In the genomic region with DNA sequence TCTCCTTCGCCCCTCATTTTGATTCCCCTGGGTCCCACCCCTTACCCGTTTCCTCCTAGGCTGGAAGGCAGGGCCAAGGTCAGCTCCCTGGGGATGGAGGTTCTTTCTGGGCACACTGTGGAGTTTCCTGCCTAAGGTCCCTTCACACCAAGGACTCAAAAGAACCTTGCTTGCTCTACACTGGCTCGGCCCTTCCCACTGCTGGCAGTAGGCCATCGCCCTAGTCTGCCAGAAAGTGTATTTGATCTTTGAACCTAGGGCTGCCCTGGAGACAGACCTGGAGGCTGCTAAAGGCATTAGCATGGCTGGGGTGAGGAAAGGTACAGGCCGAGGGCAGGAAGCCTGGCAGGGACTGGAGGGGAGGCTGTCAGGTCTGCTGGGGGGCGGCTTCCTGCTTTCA, we compare ENCODE assay signal across 14 mouse cellular contexts.
A peak's percentile ranks its signal among the peaks of the same experiment; 100 is the strongest.
DNase-seq lines count a peak whose midpoint lies in the region; ATAC-seq and TF ChIP-seq lines count a peak whose summit lies in the region.
"Had no signal": no experiment of that assay in that cellular context is flagged by ENCODE, and none has a peak within 500 bp of the region (broad histone marks: within the 10 kb centered on the region; RNA-seq: fewer than 3 reads in every experiment).

No protein-coding gene starts in this region.

- no peaks in the 10 kb centered on the region for H3K9me3 ChIP-seq in heart, postnatal 0 days (replicated peaks; ENCODE audit: control insufficient read depth, low read length)
- H3K9me3 ChIP-seq in hindbrain, postnatal 0 days (ENCODE audit: low read length) = no peaks in the 10 kb centered on the region
- H3K9me3 ChIP-seq: forebrain, embryonic 15.5 days; heart, embryonic 13.5 days; limb, embryonic 15.5 days; neural tube, embryonic 12.5 days had no signal

- no peaks in the 10 kb centered on the region for H3K36me3 ChIP-seq in heart, postnatal 0 days (replicated peaks; ENCODE audit: control insufficient read depth, insufficient read depth, low read length)
- no peaks in the 10 kb centered on the region for H3K36me3 ChIP-seq in hindbrain, postnatal 0 days (ENCODE audit: insufficient read depth, low read length)
- H3K36me3 ChIP-seq: forebrain, embryonic 15.5 days; heart, embryonic 13.5 days; limb, embryonic 15.5 days; neural tube, embryonic 12.5 days had no signal

- peaks cover 14% of the 10 kb centered on the region; the same call in 1 of the 2 replicates for H3K4me1 ChIP-seq in heart, postnatal 0 days (ENCODE audit: control insufficient read depth, insufficient read depth)
- H3K4me1 ChIP-seq in hindbrain, postnatal 0 days (ENCODE audit: insufficient read depth, low read length) = no peaks in the 10 kb centered on the region; the same call in 1 of the 2 replicates

- H3K4me3 ChIP-seq in heart, postnatal 0 days (ENCODE audit: low read depth, low read length) = no peak overlapping the region
- no peak overlapping the region for H3K4me3 ChIP-seq in hindbrain, postnatal 0 days (ENCODE audit: low read length)
- H3K4me3 ChIP-seq: forebrain, embryonic 15.5 days; heart, embryonic 13.5 days; layer of hippocampus, adult 2 months; limb, embryonic 15.5 days; neural tube, embryonic 12.5 days had no signal

- intact Hi-C loops in heart, postnatal 25 days (cut with DNase I) = no loop called here

- no peak overlapping the region for H3K9ac ChIP-seq in heart, postnatal 0 days (replicated peaks; ENCODE audit: low read depth, low read length)
- H3K9ac ChIP-seq in hindbrain, postnatal 0 days (replicated peaks; ENCODE audit: low read length) = no peak overlapping the region
- H3K9ac ChIP-seq: forebrain, embryonic 15.5 days; heart, embryonic 13.5 days; limb, embryonic 15.5 days; neural tube, embryonic 12.5 days had no signal

- no peak for ATAC-seq in heart, postnatal 0 days (ENCODE audit: insufficient read depth, low read depth)
- ATAC-seq in CD4-positive, CD25-positive, alpha-beta regulatory T cell, adult 4 months = no peak
- ATAC-seq in monocyte, adult 5-6 weeks (replicated peaks; ENCODE audit: insufficient number of reproducible peaks, low FRiP score, low TSS enrichment, poor library complexity, severe bottlenecking) = no peak
- ATAC-seq in hindbrain, postnatal 0 days = no peak
- ATAC-seq: forebrain, embryonic 15.5 days had no signal

- no peak for TF ChIP-seq CTCF in heart, postnatal 0 days (IDR thresholded peaks at IDR 0.05; ENCODE audit: low read depth)
- no peak for TF ChIP-seq CTCF in hindbrain, postnatal 0 days (IDR thresholded peaks at IDR 0.05; ENCODE audit: low read depth)

- TF ChIP-seq EP300 in heart, postnatal 0 days (IDR thresholded peaks at IDR 0.05; ENCODE audit: low read depth) = no peak

- no peaks in the 10 kb centered on the region for H3K27me3 ChIP-seq in heart, postnatal 0 days (ENCODE audit: control insufficient read depth, insufficient read depth, low read length)
- no peaks in the 10 kb centered on the region for H3K27me3 ChIP-seq in hindbrain, postnatal 0 days (ENCODE audit: insufficient read depth, low read length)
- H3K27me3 ChIP-seq: forebrain, embryonic 15.5 days; limb, embryonic 15.5 days; neural tube, embryonic 12.5 days had no signal

- H3K27ac ChIP-seq in heart, postnatal 0 days (ENCODE audit: low read depth) = no peak overlapping the region
- H3K27ac ChIP-seq in hindbrain, postnatal 0 days = no peak overlapping the region
- H3K27ac ChIP-seq: forebrain, embryonic 15.5 days; heart, embryonic 13.5 days; layer of hippocampus, adult 2 months; limb, embryonic 15.5 days; neural tube, embryonic 12.5 days had no signal

- WGBS in heart, postnatal 0 days = 46% methylated on average over 6 of the region's 6 CpGs
- 65% methylated on average over 6 of the region's 6 CpGs for WGBS in hindbrain, postnatal 0 days

- no peak overlapping the region for H3K4me2 ChIP-seq in heart, postnatal 0 days (ENCODE audit: low read depth, low read length)
- H3K4me2 ChIP-seq in hindbrain, postnatal 0 days (ENCODE audit: low read depth, low read length) = no peak overlapping the region
- H3K4me2 ChIP-seq: forebrain, embryonic 15.5 days; heart, embryonic 13.5 days; limb, embryonic 15.5 days; neural tube, embryonic 12.5 days had no signal

- peak; percentile 8 for DNase-seq in heart, postnatal 0 days (ENCODE audit: low spot score)
- DNase-seq in heart, postnatal 25 days (ENCODE audit: low spot score) = no peak
- DNase-seq in thymus, postnatal 4 days = peak; percentile 23
- no peak for DNase-seq in thymus, postnatal 0 days (ENCODE audit: low spot score)
- DNase-seq in kidney, adult 8-10 months = peak; percentile 93 to 95
- DNase-seq in hindbrain, postnatal 0 days (ENCODE audit: low spot score) = no peak
- DNase-seq: right cerebral cortex, postnatal 14 days had no signal

Comparison
In these comparisons a context has a peak if more than half of its experiments do, and no peak if none do; other contexts are left out.
1. DNase-seq: peak in heart, postnatal 0 days (single experiment), thymus, postnatal 4 days (single experiment) and kidney, adult 8-10 months (2 of 2); none in heart, postnatal 25 days (single experiment), thymus, postnatal 0 days (single experiment) and hindbrain, postnatal 0 days (single experiment).